Mouse (Mus musculus) sigmoid colon, adult 10 weeks (tissue): ENCODE data around the gene Fgf7. TPM values are rescaled to one million over a fixed set of nuclear protein-coding genes. Genes with fewer than 3 reads are reported as not detected.

Source experiments
- polyA plus RNA-seq: library from polyadenylated mRNA; stranded (reverse); fragments of 350-450 nt; fragmentation: Illumina TruSeq; extraction: RNeasy Lipid Tissue Mini Kit (QIAGEN cat#74804); gene quantifications from one replicate; pipeline ENCODE4 v1.2.3, GENCODE M21; 2014; ENCODE audit warnings: low read depth, low replicate concordance

Gene Fgf7
- polyA plus RNA-seq = 33.9 TPM

GRCm38 (mm10) chr2:126034379-126035005 lies at the start of gene Fgf7:
TSS of gene Fgf7 (plus strand) at chr2:126034658.

Other genes starting within 250 kb of the Fgf7 start
- gene Galk2, start 175.5 kb upstream of the Fgf7 start, polyA plus RNA-seq = 128 TPM
- gene Cops2, start 175.5 kb upstream of the Fgf7 start, polyA plus RNA-seq = 411 TPM
- gene Fam227b, start 117.3 kb downstream of the Fgf7 start, polyA plus RNA-seq = not detected
- gene Dtwd1, start 117.5 kb downstream of the Fgf7 start, polyA plus RNA-seq = 10.4 TPM
- gene Gm17555, start 180.4 kb downstream of the Fgf7 start, polyA plus RNA-seq = not detected